Mouse (Mus musculus): ENCODE measurements around the gene Tspan32. TPM values are rescaled to one million over a fixed set of nuclear protein-coding genes. Genes with fewer than 3 reads are reported as not detected.

The Tspan32 gene
- polyA plus RNA-seq, 1 experiment from 2014 or later = 4.9 TPM

GRCm38 (mm10) chr7:143020764-143021163, 15.9 kb downstream of the Tspan32 start:
- 70% methylated on average over 3 of the region's 3 CpGs for WGBS
- Histone ChIP-seq H3K27me3 (replicated peaks) (no peaks in the 10 kb centered on the region), H3K4me3 (no peak overlapping the region), H3K9me3 (no peaks in the 10 kb centered on the region), H3K4me2 (no peak overlapping the region), H3K27ac (replicated peaks) (no peak overlapping the region), H3K4me1 (peaks cover 31% of the 10 kb centered on the region), H3K36me3 (peaks cover 7% of the 10 kb centered on the region), H3K9ac (no peak overlapping the region)
- no peak for ATAC-seq (ENCODE audit: extremely low read depth, insufficient number of reproducible peaks, low FRiP score, low TSS enrichment)

- H3K36me3 ChIP-seq = peaks cover 7% of the 10 kb centered on the region
- H3K4me2 ChIP-seq = no peak overlapping the region
- peaks cover 23% of the 10 kb centered on the region for H3K4me1 ChIP-seq
- H3K9ac ChIP-seq = no peak overlapping the region
- H3K27ac ChIP-seq (replicated peaks) = no peak overlapping the region
- no peak for ATAC-seq (ENCODE audit: extremely low read depth, insufficient number of reproducible peaks, low FRiP score, low TSS enrichment)
- H3K27me3 ChIP-seq (replicated peaks) = no peaks in the 10 kb centered on the region
- H3K4me3 ChIP-seq = no peak overlapping the region
- no peaks in the 10 kb centered on the region for H3K9me3 ChIP-seq
- WGBS = 49% methylated on average over 5 of the region's 5 CpGs
These were observed 16.7 kb downstream of the Tspan32 start for GRCm38 (mm10) chr7:143021356-143022164.

GRCm38 (mm10) chr7:143023499-143023898, 18.7 kb downstream of the Tspan32 start:
- Histone ChIP-seq H3K27ac (replicated peaks) (no peak overlapping the region), H3K36me3 (peaks cover 7% of the 10 kb centered on the region), H3K4me2 (no peak overlapping the region), H3K9ac (no peak overlapping the region), H3K4me1 (peaks cover 21% of the 10 kb centered on the region), H3K4me3 (no peak overlapping the region), H3K9me3 (no peaks in the 10 kb centered on the region), H3K27me3 (replicated peaks) (no peaks in the 10 kb centered on the region)
- 81% methylated on average over 2 of the region's 2 CpGs for WGBS
- no peak for ATAC-seq (ENCODE audit: extremely low read depth, insufficient number of reproducible peaks, low FRiP score, low TSS enrichment)

- 83% methylated on average over 1 of the region's 1 CpGs for WGBS
- Histone ChIP-seq H3K4me3 (no peak overlapping the region), H3K4me1 (peaks cover 21% of the 10 kb centered on the region), H3K9ac (no peak overlapping the region), H3K27ac (replicated peaks) (no peak overlapping the region), H3K36me3 (peaks cover 7% of the 10 kb centered on the region), H3K4me2 (no peak overlapping the region), H3K27me3 (replicated peaks) (no peaks in the 10 kb centered on the region), H3K9me3 (no peaks in the 10 kb centered on the region)
- no peak for ATAC-seq (ENCODE audit: extremely low read depth, insufficient number of reproducible peaks, low FRiP score, low TSS enrichment)
These were observed 19.4 kb downstream of the Tspan32 start for GRCm38 (mm10) chr7:143024293-143024692.

- H3K27ac ChIP-seq (replicated peaks) = no peak overlapping the region
- peaks cover 21% of the 10 kb centered on the region for H3K4me1 ChIP-seq
- H3K4me2 ChIP-seq = no peak overlapping the region
- H3K27me3 ChIP-seq (replicated peaks) = no peaks in the 10 kb centered on the region
- H3K9ac ChIP-seq = no peak overlapping the region
- H3K9me3 ChIP-seq = no peaks in the 10 kb centered on the region
- ATAC-seq (ENCODE audit: extremely low read depth, insufficient number of reproducible peaks, low FRiP score, low TSS enrichment) = no peak
- 78% methylated on average over 3 of the region's 3 CpGs for WGBS
- no peak overlapping the region for H3K4me3 ChIP-seq
- peaks cover 7% of the 10 kb centered on the region for H3K36me3 ChIP-seq
These were observed 20.6 kb downstream of the Tspan32 start for GRCm38 (mm10) chr7:143025496-143025895.

- no peak for ATAC-seq (ENCODE audit: extremely low read depth, insufficient number of reproducible peaks, low FRiP score, low TSS enrichment)
- H3K4me3 ChIP-seq = no peak overlapping the region
- 88% methylated on average over 4 of the region's 4 CpGs for WGBS
- peaks cover 26% of the 10 kb centered on the region for H3K4me1 ChIP-seq
- H3K27ac ChIP-seq (replicated peaks) = peak overlapping the region; percentile 48; the same call in 1 of the 2 replicates
- no peak overlapping the region for H3K4me2 ChIP-seq
- H3K27me3 ChIP-seq (replicated peaks) = no peaks in the 10 kb centered on the region
- peaks cover 12% of the 10 kb centered on the region for H3K36me3 ChIP-seq
- no peak overlapping the region for H3K9ac ChIP-seq
- no peaks in the 10 kb centered on the region for H3K9me3 ChIP-seq
These were observed 22.4 kb downstream of the Tspan32 start for GRCm38 (mm10) chr7:143027196-143027595.

GRCm38 (mm10) chr7:143031816-143032215, 27.0 kb downstream of the Tspan32 start:
- Histone ChIP-seq H3K36me3 (peaks cover 30% of the 10 kb centered on the region), H3K4me1 (peaks cover 36% of the 10 kb centered on the region), H3K4me2 (no peak overlapping the region), H3K9me3 (no peaks in the 10 kb centered on the region), H3K27ac (replicated peaks) (peak overlapping the region; percentile 74), H3K9ac (no peak overlapping the region), H3K4me3 (no peak overlapping the region), H3K27me3 (replicated peaks) (no peaks in the 10 kb centered on the region)
- no peak for ATAC-seq (ENCODE audit: extremely low read depth, insufficient number of reproducible peaks, low FRiP score, low TSS enrichment)
- 39% methylated on average over 1 of the region's 1 CpGs for WGBS

GRCm38 (mm10) chr7:143033581-143033980, 28.7 kb downstream of the Tspan32 start:
- peaks cover 36% of the 10 kb centered on the region for H3K36me3 ChIP-seq
- peaks cover 23% of the 10 kb centered on the region for H3K4me1 ChIP-seq
- H3K27ac ChIP-seq (replicated peaks) = no peak overlapping the region
- H3K9me3 ChIP-seq = no peaks in the 10 kb centered on the region
- H3K4me3 ChIP-seq = no peak overlapping the region
- no peak overlapping the region for H3K9ac ChIP-seq
- no peak overlapping the region for H3K4me2 ChIP-seq
- no peaks in the 10 kb centered on the region for H3K27me3 ChIP-seq (replicated peaks)
- ATAC-seq (ENCODE audit: extremely low read depth, insufficient number of reproducible peaks, low FRiP score, low TSS enrichment) = no peak
- WGBS = 76% methylated on average over 4 of the region's 4 CpGs

- H3K9me3 ChIP-seq = no peaks in the 10 kb centered on the region
- 88% methylated on average over 2 of the region's 2 CpGs for WGBS
- H3K9ac ChIP-seq = no peak overlapping the region
- peaks cover 36% of the 10 kb centered on the region for H3K36me3 ChIP-seq
- peaks cover 25% of the 10 kb centered on the region for H3K4me1 ChIP-seq
- H3K27ac ChIP-seq (replicated peaks) = no peak overlapping the region
- no peak for ATAC-seq (ENCODE audit: extremely low read depth, insufficient number of reproducible peaks, low FRiP score, low TSS enrichment)
- H3K27me3 ChIP-seq (replicated peaks) = no peaks in the 10 kb centered on the region
- H3K4me2 ChIP-seq = no peak overlapping the region
- H3K4me3 ChIP-seq = no peak overlapping the region
These were observed 29.3 kb downstream of the Tspan32 start for GRCm38 (mm10) chr7:143034112-143034511.

- no peak for ATAC-seq (ENCODE audit: extremely low read depth, insufficient number of reproducible peaks, low FRiP score, low TSS enrichment)
- Histone ChIP-seq H3K27ac (replicated peaks) (no peak overlapping the region), H3K9ac (no peak overlapping the region), H3K4me2 (no peak overlapping the region), H3K4me1 (peaks cover 25% of the 10 kb centered on the region), H3K27me3 (replicated peaks) (no peaks in the 10 kb centered on the region), H3K9me3 (no peaks in the 10 kb centered on the region), H3K36me3 (peaks cover 36% of the 10 kb centered on the region), H3K4me3 (no peak overlapping the region)
- 83% methylated on average over 8 of the region's 8 CpGs for WGBS
These were observed 29.9 kb downstream of the Tspan32 start for GRCm38 (mm10) chr7:143034519-143035450.

GRCm38 (mm10) chr7:143036787-143037186, 31.9 kb downstream of the Tspan32 start:
- WGBS = 83% methylated on average over 3 of the region's 3 CpGs

More at GRCm38 (mm10) chr7:143036787-143037186, 31.9 kb downstream of the Tspan32 start:
- H3K4me3 ChIP-seq = no peak overlapping the region
- peaks cover 35% of the 10 kb centered on the region for H3K4me1 ChIP-seq
- no peaks in the 10 kb centered on the region for H3K9me3 ChIP-seq
- ATAC-seq (ENCODE audit: extremely low read depth, insufficient number of reproducible peaks, low FRiP score, low TSS enrichment) = no peak
- H3K4me2 ChIP-seq = no peak overlapping the region
- no peak overlapping the region for H3K9ac ChIP-seq
- no peak overlapping the region for H3K27ac ChIP-seq (replicated peaks)
- no peaks in the 10 kb centered on the region for H3K27me3 ChIP-seq (replicated peaks)
- peaks cover 30% of the 10 kb centered on the region for H3K36me3 ChIP-seq
